Mouse (Mus musculus) limb, embryonic 14.5 days (tissue): Measurements from ENCODE around the gene Mus81. TPM values are rescaled to one million over a fixed set of nuclear protein-coding genes. Genes with fewer than 3 reads are reported as not detected.

Experiments used
- ATAC-seq: fragments of 200-750 bp; cut with Nextera tagmentation; 2 replicates; pipeline ENCODE4 v1.8.0; 2017; ENCODE audit warnings: low read depth, moderate number of reproducible peaks, moderate TSS enrichment; ENCODE audit not compliant: low FRiP score
- DNase-seq: peaks from one replicate; pipeline ENCODE4 v3.0.0-alpha.2; 2015; ENCODE audit warnings: low spot score
- H3K27ac ChIP-seq: fragments of 300-500 bp; sonication (generic); replicated peaks from 2 replicates; pipeline ENCODE4 v1.5.1; 2014; ENCODE audit warnings: low read depth, mild to moderate bottlenecking, low read length, moderate library complexity, mixed read lengths
- H3K27me3 ChIP-seq: fragments of 300-500 bp; sonication (generic); 2 replicates; pipeline ENCODE4 v1.6.1; 2014; ENCODE audit warnings: low read length, mixed read lengths; ENCODE audit not compliant: control insufficient read depth, insufficient read depth
- H3K36me3 ChIP-seq: fragments of 300-500 bp; sonication (generic); 2 replicates; pipeline ENCODE4 v1.6.1; 2014; ENCODE audit warnings: mild to moderate bottlenecking, low read length, moderate library complexity, mixed read lengths; ENCODE audit not compliant: control insufficient read depth, insufficient read depth
- H3K4me1 ChIP-seq: fragments of 300-500 bp; sonication (generic); 2 replicates; pipeline ENCODE4 v1.6.1; 2014; ENCODE audit warnings: antibody characterized with exemption, low read length, mixed read lengths; ENCODE audit not compliant: control insufficient read depth, insufficient read depth
- H3K4me2 ChIP-seq: fragments of 300-500 bp; sonication (generic); replicated peaks from 2 replicates; pipeline ENCODE4 v1.6.1; 2014; ENCODE audit warnings: low read depth, mild to moderate bottlenecking, low read length, moderate library complexity; ENCODE audit not compliant: severe bottlenecking
- H3K4me3 ChIP-seq: fragments of 300-500 bp; sonication (generic); replicated peaks from 2 replicates; pipeline ENCODE4 v1.5.1; 2014; ENCODE audit warnings: low read length
- H3K9ac ChIP-seq: fragments of 300-500 bp; sonication (generic); 2 replicates; pipeline ENCODE4 v1.6.1; 2014; ENCODE audit warnings: mild to moderate bottlenecking, low read depth, low read length, moderate library complexity; ENCODE audit not compliant: severe bottlenecking
- H3K9me3 ChIP-seq: fragments of 300-500 bp; sonication (generic); 2 replicates; pipeline ENCODE4 v1.6.1; 2016; ENCODE audit warnings: low read length; ENCODE audit not compliant: control insufficient read depth
- POLR2A ChIP-seq: fragments of 200-500 bp; IDR thresholded peaks from 2 replicates; pipeline ENCODE4 v1.8.0; 2012; ENCODE audit warnings: inconsistent platforms, mild to moderate bottlenecking, moderate library complexity, borderline replicate concordance; ENCODE audit not compliant: insufficient read depth, insufficient read length; ENCODE audit errors: extremely low read depth
- WGBS: fragments of 180-500 bp; shearing (Covaris S2); extraction: QIAGEN DNeasy Blood & Tissue Kit; methylation state at CpG from one replicate; pipeline ENCODE4 v1.1.7; 2014; 5-methylcytosine and 5-hydroxymethylcytosine counted together
- polyA plus RNA-seq, 2 experiments: library from polyadenylated mRNA; depleted of rRNA in 1 of 2; stranded (reverse) in 1 of 2; unstranded in 1 of 2; fragments of >200 nt; fragmentation: Nextera tagmentation in 1 of 2; extraction: Ambion mirVana in 1 of 2; gene quantifications; 2 replicates each; pipeline versions ENCODE4 v1.2.1 to v1.2.3; 2012 to 2014

Mus81 gene
- polyA plus RNA-seq, 2 experiments: 33.9 to 40.8 TPM

DNA sequence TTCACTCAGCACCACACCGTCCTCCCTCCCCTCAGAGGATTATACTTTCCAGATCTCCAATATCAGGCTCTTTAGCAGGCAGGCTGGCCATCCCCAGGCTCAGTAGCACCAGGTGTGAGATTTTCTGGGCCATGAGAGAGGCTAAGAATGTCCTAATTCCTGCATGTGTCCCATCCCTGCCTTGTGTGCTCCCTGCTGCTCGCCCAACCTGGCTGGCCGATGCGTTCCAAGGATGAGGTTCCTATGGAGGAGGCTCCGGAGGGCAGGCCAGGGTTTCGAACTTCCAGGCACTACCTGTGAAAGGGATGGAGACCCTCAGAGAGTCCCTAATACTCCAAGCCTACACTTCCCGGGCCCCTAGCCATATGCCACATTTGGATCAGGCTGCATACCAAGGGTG, 2.4 kb downstream of the Mus81 start:
- Histone ChIP-seq H3K36me3 (peaks cover 56% of the 10 kb centered on the region), H3K4me3 (no peak overlapping the region), H3K27me3 (no peaks in the 10 kb centered on the region), H3K4me2 (no peak overlapping the region), H3K4me1 (peaks cover 14% of the 10 kb centered on the region), H3K9me3 (no peaks in the 10 kb centered on the region), H3K9ac (no peak overlapping the region), H3K27ac (no peak overlapping the region)
- DNase-seq: no peak
- no peak for ATAC-seq
- 96% methylated on average over 7 of the region's 7 CpGs for WGBS
- TF ChIP-seq POLR2A: no peak

DNA sequence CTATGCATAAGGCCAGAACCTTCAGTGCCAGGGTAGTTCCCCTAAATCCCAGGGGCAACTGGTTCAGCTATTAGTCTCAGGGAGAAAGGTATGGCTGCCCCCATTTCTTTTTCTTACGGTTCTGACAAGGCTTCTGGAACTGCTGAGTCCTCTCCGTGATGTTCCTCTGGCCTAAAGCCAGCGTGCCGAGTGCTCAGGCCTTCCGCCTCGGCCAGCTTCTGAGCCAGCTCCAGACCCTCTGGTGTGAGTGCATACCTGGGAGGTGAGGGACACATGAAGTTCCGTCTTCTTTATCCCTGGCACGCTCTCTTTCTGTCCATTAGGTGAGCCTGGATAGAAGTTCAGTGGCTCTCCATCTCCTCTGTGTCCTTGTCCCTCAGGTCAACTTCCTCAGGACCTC, 2.8 kb downstream of the Mus81 start:
- no peak for TF ChIP-seq POLR2A
- no peak overlapping the region for H3K9ac ChIP-seq
- WGBS: 91% methylated on average over 8 of the region's 8 CpGs
- H3K9me3 ChIP-seq: no peaks in the 10 kb centered on the region
- ATAC-seq (no peak), DNase-seq (no peak)
- H3K4me1 ChIP-seq: peaks cover 14% of the 10 kb centered on the region
- no peak overlapping the region for H3K4me3 ChIP-seq
- H3K36me3 ChIP-seq: peaks cover 61% of the 10 kb centered on the region
- H3K4me2 ChIP-seq: no peak overlapping the region
- H3K27me3 ChIP-seq: no peaks in the 10 kb centered on the region
- no peak overlapping the region for H3K27ac ChIP-seq

DNA sequence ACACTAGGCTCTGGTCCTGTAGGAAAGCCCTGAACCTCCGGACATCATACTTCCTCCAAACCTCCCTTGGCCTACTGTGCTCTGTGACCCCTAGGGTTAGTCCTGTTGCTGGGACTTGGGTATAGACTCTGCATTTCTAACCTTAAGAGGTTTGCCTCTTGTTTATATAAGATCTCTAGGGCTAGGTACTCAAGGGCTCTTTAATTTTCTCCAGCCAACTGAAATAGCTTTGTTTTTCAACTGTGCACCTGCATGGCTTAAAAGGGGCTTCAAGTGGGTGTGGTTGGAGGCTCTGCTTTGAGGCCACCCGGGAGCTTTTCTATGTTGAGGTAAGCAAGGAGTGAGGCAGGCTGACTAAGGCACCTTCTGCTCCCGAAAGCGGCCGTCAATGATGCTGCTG, 3.7 kb downstream of the Mus81 start:
- Histone ChIP-seq H3K27ac (no peak overlapping the region), H3K4me3 (no peak overlapping the region), H3K27me3 (no peaks in the 10 kb centered on the region), H3K4me1 (peaks cover 11% of the 10 kb centered on the region), H3K9me3 (no peaks in the 10 kb centered on the region), H3K9ac (no peak overlapping the region), H3K36me3 (peaks cover 69% of the 10 kb centered on the region), H3K4me2 (no peak overlapping the region)
- DNase-seq (no peak), ATAC-seq (no peak)
- no peak for TF ChIP-seq POLR2A
- 95% methylated on average over 5 of the region's 5 CpGs for WGBS

DNA sequence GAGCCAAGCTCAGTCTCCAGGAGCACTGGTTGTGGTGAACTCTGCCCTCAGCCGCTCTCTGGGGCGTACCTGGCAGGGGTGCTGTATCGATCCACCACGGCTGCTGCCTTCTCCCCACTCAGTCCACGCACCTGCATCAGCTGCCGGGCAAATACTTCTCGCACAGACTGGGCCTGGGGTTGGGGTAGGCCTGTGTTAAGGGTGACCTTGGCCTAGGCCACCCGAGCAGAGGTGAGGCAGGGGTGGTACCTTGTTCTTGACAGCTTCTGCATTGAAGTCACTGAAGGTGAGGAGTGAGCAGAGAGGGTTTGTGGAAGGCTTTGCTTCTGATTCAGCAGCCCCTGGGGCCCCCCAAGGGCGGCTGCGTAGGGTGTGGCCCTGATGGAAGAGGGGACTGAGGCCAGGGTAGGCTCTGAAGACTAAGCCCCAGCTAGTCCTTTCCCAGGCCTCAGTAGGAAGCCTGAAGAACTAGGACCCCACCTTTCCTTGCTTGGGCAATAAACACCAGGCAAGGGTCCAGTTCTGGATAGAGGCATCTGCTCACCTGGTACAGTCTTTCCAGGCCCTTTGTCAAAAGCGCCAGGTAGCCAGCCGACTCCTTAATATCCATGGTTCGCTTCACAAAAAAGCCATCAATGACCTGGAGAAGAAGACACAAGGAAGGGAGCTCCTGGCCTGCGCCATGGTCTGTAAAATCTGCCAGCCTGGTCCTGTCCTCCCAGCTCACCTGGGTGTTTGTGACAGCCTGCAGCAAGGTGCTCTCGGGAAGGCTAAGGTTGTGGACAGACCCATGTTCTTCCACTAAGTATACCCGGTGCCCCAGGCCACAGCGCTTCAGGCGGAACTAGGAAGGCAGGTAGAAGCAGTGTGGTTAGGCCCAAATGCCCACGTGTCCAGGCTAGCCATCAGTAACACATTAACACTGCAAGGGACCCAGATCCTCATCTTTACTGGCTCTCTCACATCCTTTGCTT, 4.5 kb downstream of the Mus81 start:
- 92% methylated on average over 19 of the region's 19 CpGs for WGBS
- DNase-seq (no peak), ATAC-seq (no peak)
- no peak overlapping the region for H3K4me2 ChIP-seq
- no peak overlapping the region for H3K4me3 ChIP-seq
- no peak overlapping the region for H3K9ac ChIP-seq
- no peaks in the 10 kb centered on the region for H3K27me3 ChIP-seq
- peaks cover 8% of the 10 kb centered on the region; the same call in 1 of the 2 replicates for H3K4me1 ChIP-seq
- H3K9me3 ChIP-seq: no peaks in the 10 kb centered on the region
- H3K27ac ChIP-seq: no peak overlapping the region
- no peak for TF ChIP-seq POLR2A
- peaks cover 77% of the 10 kb centered on the region for H3K36me3 ChIP-seq

DNA sequence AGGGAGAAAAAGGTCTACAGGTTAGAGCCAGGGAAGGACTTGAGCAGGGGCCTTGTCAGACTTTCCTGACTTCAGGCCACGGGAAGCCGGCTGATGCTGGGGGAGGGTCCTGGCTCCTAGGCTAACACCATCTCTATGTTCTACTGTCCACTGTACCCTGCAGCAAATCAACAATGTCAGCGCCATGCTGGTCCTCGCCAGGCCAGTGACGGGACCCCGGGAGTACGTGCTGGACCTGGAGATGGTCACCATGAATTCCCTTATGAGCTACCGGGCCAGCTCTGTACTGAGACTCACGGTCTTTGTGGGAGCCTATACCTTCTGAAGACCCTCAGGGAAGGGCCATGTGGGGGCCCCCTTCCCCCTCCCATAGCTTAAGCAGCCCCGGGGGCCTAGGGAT, 6.8 kb downstream of the Mus81 start:
- Histone ChIP-seq H3K9ac (no peak overlapping the region), H3K4me1 (peaks cover under 1% of the 10 kb centered on the region; the same call in 1 of the 2 replicates), H3K36me3 (peaks cover 96% of the 10 kb centered on the region), H3K27me3 (no peaks in the 10 kb centered on the region), H3K27ac (no peak overlapping the region), H3K9me3 (no peaks in the 10 kb centered on the region), H3K4me3 (no peak overlapping the region), H3K4me2 (no peak overlapping the region)
- no peak for ATAC-seq
- WGBS: 95% methylated on average over 10 of the region's 10 CpGs
- DNase-seq: no peak
- no peak for TF ChIP-seq POLR2A
